Mouse (Mus musculus) gastrocnemius, adult 18-20 months (tissue): ENCODE data around the gene Heg1. TPM values are rescaled to one million over a fixed set of nuclear protein-coding genes. Genes with fewer than 3 reads are reported as not detected.

ENCODE experiments used
- DNase-seq: peaks from one replicate; pipeline ENCODE4 v3.0.0; 2021; ENCODE audit warnings: low spot score
- long read RNA-seq, 2 experiments: library from polyadenylated mRNA; stranded (forward); transcript quantifications; one replicate each; pipeline ENCODE4 v2.0.0; 2021
- total RNA-seq, 2 experiments: library from RNA; stranded (reverse); gene quantifications; 2 replicates each; pipeline ENCODE4 v1.2.3; 2021

The Heg1 gene
- 10 to 100 TPM; 20.8 to 34.1 TPM for total RNA-seq
- long read RNA-seq, experiment 1, partial matches to known transcripts: 3 of 10 reads
- long read RNA-seq, experiment 1, other reads (novel, unspliced or antisense): 7 of 10 reads
- long read RNA-seq, experiment 2, partial matches to known transcripts: 2 of 5 reads
- long read RNA-seq, experiment 2, other reads (novel, unspliced or antisense): 3 of 5 reads

GRCm38 (mm10) chr16:33684162-33684702, at the start of gene Heg1:
Heg1 (plus strand) TSS chr16:33684370.
- peak; percentile 79 for DNase-seq

- DNase-seq: no peak
These were observed 48.2 kb upstream of the Heg1 start for GRCm38 (mm10) chr16:33635836-33636595.

DNA sequence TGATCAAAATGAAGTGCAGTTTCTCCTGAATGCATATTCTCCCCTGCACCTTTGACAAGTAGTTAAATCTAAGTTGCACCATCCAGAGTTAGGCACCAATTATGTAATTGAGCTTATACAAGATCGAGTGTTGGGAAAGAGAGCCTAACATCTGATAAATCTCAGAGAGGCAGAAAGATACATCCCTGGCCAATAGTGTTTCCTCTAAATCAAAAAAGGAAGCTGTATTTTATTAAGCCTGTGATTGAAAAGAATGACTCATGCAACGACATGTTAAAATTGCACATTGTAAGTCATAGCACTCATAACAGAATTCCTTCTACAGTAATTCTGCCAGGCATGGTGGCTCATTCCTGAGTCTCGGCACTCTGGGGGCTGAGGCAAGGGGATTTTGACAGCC, 42.4 kb upstream of the Heg1 start:
- DNase-seq: no peak

DNA sequence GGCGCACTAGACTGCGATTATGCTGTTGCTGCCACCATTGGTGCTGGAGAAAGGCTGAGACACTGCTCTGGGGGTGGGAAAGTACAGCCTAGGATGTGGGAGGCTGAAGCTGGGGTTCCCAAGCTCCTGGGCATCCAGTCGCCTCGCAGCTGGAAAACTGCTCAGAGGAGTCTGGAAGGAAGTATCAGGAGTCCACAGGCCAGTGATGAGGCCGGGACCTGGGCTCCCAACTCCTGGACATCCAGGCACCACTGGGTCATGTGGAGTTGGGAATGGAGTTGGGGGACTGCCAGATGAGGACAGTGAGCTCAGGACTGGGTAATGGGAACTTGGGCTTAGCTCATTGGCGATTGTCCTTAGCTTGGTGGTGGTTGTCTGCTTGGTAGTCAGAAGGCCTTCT, 31.1 kb upstream of the Heg1 start:
- no peak for DNase-seq

GRCm38 (mm10) chr16:33655443-33655842, 28.7 kb upstream of the Heg1 start:
- DNase-seq: no peak

GRCm38 (mm10) chr16:33657191-33657590, 27.0 kb upstream of the Heg1 start:
- DNase-seq: no peak

DNA sequence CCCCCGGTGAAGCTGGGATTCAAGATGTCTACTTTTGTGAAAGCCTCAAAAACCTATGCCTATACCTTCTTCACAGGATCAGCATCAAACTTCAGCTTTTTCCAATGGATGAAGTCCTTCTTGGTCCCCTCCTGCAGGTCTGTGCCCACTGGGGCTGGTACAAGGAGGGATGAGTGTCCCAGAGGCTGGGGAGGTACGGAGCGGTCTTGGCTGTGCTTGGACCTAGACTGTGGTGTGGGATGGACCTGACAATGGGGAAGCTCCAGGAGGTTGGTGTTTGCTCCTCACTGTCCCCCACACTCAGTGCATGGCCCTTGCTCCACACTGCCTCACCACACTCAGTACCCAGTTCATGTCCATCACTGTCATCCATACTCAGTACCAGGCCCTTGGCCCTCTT, 26.0 kb upstream of the Heg1 start:
- no peak for DNase-seq

DNA sequence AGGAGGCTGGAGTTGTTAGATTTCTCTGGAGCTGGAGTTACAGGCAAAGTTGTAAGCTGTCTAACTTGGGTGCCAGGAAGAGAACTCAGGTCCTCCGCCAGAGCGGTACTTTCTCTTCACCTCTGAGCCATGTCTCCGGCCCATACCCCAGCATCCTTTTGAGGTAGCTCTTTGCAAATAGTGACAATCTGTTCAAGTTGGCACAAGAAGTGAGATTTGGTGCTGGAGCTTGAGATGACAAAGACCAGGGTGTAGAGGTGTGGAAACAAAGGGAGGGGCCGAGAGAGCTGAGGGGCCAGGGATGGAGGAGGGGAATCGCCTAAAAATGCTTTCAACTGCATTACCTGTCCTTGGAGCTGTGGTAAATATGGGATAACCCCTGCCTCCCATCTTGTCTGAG, 24.6 kb upstream of the Heg1 start:
- no peak for DNase-seq

DNA sequence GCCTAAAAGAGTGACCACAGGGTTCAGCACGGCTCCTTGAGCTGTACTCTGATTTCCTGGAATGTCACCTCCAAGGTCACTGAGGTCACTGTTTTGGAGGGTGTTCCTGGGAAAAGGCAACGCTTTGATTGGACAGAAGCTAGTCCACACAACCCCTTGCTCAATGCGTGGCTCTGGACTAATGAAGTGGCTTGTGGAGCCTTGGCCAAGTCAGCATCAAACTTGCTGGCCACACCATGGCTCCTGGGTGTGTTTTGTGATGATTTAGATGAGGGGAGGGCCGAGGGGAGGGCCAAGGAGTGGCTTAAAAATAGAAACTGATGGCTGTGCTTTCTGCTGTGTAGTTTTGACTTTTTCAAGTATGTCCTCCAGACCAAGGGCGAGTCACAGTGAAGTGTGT, 24.0 kb upstream of the Heg1 start:
- DNase-seq: peak; percentile 56

- DNase-seq: no peak
These were observed 21.3 kb upstream of the Heg1 start for GRCm38 (mm10) chr16:33662841-33663240.

DNA sequence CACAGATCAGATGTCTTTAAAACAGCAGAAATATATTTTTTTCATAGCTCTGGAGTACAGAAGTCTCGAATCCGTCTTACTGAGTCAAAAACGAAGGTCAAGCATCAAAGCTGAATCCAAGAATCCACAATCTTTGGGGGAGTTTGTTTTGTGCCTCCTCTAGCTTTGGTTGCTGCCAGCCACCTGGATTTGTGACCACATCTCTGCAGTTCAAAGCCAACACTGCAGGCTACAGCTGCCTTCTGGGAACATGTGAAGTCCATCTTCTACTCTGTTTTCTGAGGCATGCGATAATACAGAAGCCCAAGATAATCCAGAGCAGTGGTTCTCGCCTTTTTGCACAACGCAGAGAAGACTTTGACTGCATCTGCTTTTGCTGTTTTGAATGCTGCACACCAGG, 17.9 kb upstream of the Heg1 start:
- DNase-seq: no peak

DNA sequence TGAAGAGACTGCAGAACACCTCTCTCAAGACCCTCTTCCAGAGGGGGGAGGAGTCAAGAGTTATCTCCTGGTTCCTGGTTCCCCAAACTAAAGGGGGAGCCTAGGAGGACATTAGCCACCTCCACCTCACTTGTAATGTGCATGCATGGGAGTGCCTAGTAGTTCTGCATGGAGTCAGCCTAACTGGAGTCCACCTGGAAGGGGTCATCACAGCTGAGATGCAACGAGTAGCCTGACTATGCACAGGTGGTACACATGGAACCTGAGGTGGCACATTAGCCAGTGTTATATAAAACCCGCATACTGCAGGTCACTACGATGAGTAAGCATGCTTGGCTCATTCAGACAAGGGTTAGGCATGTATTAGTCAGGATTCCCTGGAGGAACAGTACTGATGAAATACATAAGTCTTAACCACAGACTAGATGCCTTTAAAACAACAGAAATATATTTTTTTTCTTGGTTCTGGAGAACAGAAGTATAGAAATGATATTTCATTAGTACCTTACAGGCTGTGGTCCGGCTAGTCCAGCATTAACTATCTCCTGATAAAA, 17.1 kb upstream of the Heg1 start:
- no peak for DNase-seq

DNA sequence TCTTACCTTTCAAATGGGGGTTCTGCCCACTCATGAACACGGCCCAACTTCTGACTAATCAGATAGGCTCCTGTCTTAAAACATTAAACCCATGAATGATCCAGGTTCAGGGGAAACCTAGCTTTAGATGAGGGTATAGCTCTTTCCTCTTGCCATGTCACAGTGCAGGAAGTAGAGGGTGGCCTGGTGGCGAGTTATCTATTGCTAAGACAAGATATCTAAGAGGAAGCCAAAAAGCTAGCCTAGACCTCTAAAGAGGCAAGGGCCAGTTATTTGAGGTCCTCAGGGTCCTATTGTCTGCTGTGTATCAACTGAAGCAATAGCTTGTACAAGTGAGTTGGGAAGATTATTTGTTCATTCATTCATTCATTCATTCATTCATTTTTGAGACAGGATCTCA, 15.7 kb upstream of the Heg1 start:
- DNase-seq: no peak

DNA sequence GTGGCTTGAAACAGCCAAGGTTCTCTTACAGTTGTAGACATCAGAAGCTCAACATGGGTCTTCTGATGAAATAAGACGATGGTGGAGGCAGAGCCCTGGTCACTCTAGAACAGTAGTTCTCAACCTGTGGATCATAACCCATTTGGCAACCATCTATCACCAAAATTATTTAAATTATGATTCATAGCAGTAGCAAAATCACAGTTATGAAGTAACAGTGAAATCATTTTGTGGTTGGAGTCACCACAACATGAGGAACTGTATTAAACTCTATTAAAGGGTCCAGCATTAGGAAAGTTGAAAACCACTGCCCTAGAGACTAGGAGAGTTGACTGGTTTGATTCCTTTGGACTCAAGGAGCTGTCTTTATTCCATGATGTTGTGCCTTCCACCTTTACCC, 15.1 kb upstream of the Heg1 start:
- no peak for DNase-seq

DNA sequence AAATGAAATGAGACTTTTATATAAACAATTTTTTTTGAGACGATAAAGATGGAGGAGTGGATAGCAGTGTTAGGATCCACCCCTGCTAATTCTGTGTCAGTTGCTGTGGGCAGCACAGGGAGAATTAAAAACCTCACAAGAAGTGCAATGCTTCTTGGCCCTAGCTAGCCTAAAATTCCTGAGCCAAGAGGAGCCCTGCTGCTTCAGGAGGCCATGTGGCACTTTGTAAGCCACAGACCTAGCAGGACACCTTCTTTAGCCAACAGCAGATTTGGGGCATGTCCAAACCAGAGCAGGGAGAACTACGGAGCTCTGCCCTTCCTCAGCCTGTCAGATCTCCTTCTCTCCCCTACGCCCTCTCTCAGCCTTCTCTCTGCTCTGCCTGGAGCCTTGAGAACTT, 13.8 kb upstream of the Heg1 start:
- no peak for DNase-seq

DNA sequence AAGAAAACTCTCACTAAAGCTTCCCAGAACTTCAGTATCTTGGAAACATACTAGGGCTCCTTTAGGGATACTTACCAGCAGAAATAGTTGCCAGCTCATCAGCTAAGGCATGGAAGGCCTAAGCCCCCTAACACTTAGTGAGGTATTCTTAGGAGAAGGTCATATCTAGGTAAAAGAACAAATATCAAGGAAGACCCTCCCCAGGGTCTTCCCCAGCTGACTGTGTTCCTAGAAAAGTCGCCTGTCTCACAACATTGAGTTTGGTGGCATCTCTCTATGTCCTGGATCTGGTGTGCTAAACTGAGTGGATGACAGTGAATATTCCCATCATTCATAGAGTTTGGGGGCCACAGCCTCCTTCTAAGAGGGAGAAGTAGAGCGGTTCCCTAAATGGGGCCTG, 13.2 kb upstream of the Heg1 start:
- DNase-seq: no peak

DNA sequence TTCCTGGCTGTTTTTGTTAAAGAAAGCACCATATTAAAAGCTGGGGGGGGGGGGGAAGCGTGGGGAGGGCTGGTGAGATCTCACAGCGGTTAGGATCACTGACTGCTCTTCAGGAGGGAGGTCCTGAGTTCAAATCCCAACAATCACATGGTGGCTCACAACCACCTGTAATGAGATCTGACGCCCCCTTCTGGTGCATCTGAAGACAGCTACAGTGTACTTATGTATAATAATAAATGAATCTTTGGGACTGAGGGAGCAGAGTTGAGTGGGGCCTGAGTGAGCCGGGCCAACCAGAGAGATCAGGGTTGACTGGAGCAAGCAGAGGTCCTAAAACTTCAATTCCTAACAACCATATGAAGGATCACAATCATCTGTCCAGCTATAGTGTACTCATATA, 12.0 kb upstream of the Heg1 start:
- DNase-seq: no peak

DNA sequence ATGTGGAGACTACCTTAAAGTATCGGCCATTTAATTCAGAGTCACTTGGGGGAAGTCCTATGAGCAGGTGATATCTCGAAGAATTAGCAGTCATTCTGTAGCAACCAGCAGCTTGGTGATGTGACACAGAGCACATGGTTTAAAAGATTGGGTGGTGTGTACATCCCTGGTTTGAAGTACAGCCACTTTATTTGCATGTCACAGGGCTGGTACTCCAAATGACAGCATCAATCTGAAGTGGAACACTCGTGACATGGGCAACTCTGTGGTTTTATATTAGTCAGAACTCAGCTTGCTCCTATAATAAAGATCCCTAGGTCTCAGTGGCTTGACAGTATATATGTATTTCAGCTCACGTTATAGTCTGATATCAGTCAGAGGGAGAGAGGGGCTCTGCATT, 11.5 kb upstream of the Heg1 start:
- no peak for DNase-seq

GRCm38 (mm10) chr16:33673530-33674109, 10.6 kb upstream of the Heg1 start:
- DNase-seq: peak; percentile 72

DNA sequence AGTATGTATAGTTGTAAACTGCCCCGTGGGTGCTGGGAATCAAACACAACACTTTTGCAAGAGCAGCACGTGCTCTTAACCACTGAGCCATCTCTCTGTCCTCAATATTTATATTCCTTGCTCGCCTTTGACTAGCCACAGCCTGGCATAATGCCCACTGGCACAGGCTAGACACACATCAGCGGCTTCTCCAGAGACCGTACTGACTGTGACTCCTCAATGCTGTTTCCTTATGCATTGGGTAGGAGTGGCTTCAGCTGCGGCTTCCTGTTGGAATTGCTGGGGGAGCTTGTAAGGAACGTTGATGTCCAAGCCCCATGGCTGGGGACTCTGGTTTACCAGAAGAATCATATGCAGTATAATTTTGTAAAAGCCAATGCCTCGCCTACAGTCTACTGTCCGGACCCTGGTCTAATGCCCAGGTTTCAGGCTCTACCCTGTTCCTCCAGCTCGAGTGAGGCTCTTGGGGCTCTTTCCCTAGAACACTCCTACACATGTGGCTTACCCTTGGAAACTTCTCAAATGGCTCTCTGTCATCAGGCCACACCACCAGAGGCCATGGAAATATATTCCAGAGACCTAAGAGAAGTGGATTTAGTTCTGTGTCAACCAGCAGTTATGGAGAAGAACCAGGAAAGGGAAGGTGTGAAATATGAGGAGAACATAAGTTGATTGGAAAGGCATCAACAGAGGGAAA, 8.9 kb upstream of the Heg1 start:
- DNase-seq: no peak

- no peak for DNase-seq
These were observed 8.4 kb upstream of the Heg1 start for GRCm38 (mm10) chr16:33675848-33676184.
